Mouse (Mus musculus): ENCODE results near the gene Lpin2. TPM values are rescaled to one million over a fixed set of nuclear protein-coding genes. Genes with fewer than 3 reads are reported as not detected.

Gene Lpin2
- polyA plus RNA-seq, 1 experiment from 2014 or later, result 30.8 TPM

Other genes with a start within 250 kb of the Lpin2 start
- gene Myom1, start 179.9 kb upstream of the Lpin2 start, polyA plus RNA-seq (2015; fragmentation: Nextera tagmentation; extraction: Ambion mirVana), result 11.4 and 13.2 TPM in 2 replicates
- 738 and 739 TPM in 2 replicates for gene Myl12a, start 179.7 kb upstream of the Lpin2 start, polyA plus RNA-seq (2015; fragmentation: Nextera tagmentation; extraction: Ambion mirVana)
- 5.2 and 7.0 TPM in 2 replicates for gene Emilin2, start 129.4 kb downstream of the Lpin2 start, polyA plus RNA-seq (2015; fragmentation: Nextera tagmentation; extraction: Ambion mirVana)

All from lung, embryonic 16.5 days (tissue).